Mouse (Mus musculus): ENCODE data around the gene D13Ertd608e.

- TF ChIP-seq CTCF (IDR thresholded peaks at IDR 0.05; ENCODE audit: borderline replicate concordance, insufficient read depth, low read depth, low read length) (no peak), POLR2A (IDR thresholded peaks at IDR 0.05; ENCODE audit: borderline replicate concordance, insufficient read depth, low read length) (no peak)
Measured at GRCm38 (mm10) chr13:119816798-119817197, 19.0 kb upstream of the D13Ertd608e start.

Measured in cerebellum, adult 2 months (tissue).